Mouse (Mus musculus) gastrocnemius, postnatal 10 days (tissue): ENCODE measurements around the gene Clca3b. TPM values are rescaled to one million over a fixed set of nuclear protein-coding genes. Genes with fewer than 3 reads are reported as not detected.
"Not testable (repeated sequence)": the region's sequence is repeated elsewhere in the genome, so short reads cannot be mapped to it uniquely, and the experiment has no call there.

Experiments
- DNase-seq: peaks from one replicate; pipeline ENCODE4 v3.0.0; 2021; ENCODE audit warnings: mixed read lengths
- long read RNA-seq, 2 experiments: library from polyadenylated mRNA; stranded (forward); transcript quantifications; one replicate each; pipeline ENCODE4 v2.0.0; 2021
- total RNA-seq, 2 experiments: library from RNA; stranded (reverse); gene quantifications; 2 replicates each; pipeline ENCODE4 v1.2.3; 2021

Clca3b gene
- not detected for total RNA-seq
- long read RNA-seq, experiment 1, result 0 reads
- long read RNA-seq, experiment 2, result 0 reads

DNA sequence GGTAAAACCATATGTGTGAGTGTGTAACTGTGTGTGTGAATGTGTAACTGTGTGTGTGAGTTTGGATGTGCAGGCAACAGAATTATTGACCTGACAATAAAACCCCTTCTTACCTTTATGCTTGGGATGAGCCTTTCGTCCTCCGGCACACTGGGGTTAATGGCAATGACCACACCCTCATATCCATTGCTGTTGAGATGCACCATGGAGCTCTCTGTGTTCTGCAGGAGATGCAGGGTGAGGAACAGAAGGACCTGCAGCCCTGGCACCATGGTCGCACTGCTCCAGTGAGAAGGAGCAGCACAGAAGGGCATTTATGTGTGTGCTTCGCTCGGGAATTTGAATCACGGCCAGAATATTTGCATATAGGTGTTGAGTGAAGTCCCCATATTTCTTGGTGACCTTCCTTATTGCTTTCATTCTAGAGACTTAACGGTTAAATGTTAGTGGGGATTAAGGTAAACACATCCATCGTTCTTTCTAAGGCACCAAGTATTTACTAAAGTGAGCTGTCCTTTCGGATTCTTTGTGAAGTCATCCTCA is at the start of gene Clca3b:
TSS of gene Clca3b (minus strand) at position 344 of the 543 bp plus-strand sequence.
- not testable (repeated sequence) for DNase-seq

DNA sequence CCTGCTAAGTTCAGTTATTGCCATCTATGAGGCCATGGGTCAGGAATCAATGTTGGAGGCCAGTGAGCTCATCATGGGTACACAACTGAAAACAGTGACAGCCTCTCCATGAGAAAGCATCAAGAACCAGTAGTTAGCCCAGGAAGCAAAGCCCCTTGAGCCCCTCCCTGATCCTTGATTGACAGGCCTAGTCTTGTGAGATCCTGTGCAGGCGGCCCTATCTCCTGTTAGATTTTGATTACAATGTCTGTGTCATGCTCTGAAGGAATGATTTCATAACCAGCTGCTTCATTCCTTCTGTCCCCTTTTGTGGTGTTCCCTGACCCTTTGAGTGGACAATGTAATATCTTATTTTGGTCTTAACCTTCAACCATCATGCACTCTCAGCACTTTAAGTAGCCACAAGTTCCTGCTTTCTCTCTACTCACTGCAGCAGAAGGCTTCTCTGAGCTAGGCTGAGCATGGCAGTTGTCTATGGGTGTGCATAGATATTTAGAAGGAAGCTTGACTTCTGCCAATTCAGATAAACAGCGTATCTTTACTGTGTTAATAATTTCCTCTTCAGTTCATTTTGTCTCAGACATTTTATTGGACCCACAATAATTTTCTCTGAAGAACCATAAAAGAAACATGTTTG is 48.0 kb upstream of the Clca3b start:
- no peak for DNase-seq

DNA sequence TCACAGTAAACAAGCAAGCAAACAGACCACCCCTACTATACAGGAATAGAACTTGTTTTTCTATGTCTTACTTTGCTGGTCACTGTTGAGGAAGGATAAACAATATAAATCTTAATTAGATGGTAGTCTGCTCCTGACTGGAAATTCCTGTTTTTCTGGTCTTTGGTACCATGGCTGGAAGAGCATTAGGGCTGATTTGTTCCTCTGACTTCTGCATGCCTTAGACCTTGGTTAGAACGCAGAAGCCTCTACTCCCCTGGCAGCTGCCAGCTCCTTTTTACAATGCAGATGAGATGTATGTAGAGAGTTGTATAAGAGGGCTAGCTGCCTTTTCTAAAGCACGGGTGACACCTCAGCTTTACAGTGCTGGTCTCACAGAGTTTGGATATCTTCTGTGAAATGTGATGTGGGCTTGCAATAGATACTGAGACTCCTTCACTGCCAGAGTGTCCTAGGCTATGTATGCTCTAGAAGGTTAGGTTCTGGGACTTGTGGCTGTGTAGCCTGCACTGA is 41.1 kb upstream of the Clca3b start:
- DNase-seq, result no peak

DNA sequence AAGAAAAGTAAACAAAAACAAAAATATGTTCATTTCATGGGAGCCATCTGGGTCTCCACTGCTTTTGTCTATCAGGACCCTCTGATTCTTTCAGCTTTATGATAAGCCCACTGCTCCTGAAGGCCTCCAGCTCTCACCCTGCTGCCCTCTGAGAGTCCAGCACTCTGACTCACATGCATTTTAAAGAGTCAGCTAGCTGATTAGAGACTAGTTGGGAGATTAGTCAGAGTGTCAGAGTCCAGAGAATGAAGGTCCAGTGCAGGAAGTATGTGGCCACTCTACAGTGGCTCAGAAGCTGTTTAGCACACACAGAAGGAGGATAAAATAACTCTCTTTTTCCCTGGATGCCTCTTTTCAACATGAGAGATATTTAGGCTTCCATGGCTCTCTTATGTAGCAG is 37.8 kb upstream of the Clca3b start:
- DNase-seq, result no peak

DNA sequence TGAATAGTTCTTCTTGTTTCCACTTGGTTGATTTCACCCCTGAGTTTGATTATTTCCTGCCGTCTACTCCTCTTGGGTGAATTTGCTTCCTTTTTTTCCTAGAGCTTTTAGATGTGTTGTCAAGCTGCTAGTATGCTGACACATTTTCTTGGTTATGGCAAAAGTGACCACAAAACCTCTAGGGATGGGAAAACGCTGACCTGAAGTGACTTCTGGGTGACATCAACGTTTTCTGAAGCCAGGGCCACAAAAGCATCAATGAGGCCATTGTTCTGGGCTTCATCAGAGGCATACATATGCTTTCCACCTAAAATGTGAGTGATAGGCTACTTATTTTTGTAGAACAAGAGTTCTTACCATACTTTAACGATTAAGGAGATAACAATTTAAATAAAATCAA is 22.9 kb upstream of the Clca3b start:
- DNase-seq, result not testable (repeated sequence)

DNA sequence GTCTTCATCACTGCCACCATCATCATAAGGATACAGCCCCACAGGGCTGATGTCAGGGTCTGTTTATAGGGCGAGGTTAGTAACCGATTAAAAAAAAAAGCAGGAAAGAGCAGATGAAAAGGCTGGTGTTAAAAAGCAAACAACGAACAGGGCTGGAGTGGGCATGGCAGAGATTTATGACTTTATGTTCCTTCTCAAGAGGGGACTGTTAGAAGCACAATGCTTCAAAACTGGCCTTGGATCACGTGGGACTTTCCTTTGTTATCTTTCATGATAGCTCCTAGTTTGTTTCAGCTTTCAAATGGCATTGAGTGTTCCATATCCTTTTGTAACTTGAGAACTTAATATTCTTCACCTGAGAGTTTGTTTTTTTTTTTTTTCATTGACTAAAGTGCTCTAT is 427 bp upstream of the Clca3b start:
- no peak for DNase-seq

DNA sequence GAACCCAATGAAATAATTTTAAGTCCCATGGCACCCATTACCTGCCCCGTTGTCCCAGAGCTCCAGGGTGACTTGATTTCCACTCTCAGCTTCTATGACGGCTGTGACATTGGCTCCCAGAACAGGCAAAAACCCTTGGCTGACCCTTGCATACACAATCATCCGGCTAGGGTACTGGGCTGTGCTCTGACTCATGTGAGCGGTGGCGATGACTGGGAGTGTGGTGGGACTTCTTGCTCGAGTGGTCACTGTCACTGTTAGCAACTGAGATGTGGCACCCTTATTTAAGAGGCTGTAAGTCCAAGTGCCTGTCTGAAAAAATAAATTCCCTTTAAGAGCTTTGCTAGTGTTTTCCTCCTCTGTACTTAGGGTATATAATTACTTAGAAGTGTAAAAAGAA is 21.9 kb downstream of the Clca3b start:
- DNase-seq, result no peak

DNA sequence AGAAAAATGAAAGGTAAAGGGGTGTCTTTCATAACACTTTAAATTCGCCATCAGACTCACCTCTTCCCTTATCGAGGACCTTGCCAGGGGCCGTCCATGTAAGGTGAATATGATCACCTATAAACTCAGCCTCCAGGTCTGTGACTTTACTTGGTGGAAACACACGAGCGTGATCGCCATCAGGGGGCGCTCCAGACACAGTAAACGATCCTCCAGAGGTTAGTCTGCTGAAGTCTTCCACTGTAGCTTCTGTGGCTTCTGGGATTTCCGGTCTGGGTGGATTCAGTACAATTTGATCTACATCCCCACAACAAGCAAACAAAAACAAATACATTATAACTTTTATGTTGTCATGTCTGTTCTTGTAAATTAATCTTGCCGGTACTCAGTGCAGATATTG is 24.0 kb downstream of the Clca3b start:
- peak; percentile 87 for DNase-seq

DNA sequence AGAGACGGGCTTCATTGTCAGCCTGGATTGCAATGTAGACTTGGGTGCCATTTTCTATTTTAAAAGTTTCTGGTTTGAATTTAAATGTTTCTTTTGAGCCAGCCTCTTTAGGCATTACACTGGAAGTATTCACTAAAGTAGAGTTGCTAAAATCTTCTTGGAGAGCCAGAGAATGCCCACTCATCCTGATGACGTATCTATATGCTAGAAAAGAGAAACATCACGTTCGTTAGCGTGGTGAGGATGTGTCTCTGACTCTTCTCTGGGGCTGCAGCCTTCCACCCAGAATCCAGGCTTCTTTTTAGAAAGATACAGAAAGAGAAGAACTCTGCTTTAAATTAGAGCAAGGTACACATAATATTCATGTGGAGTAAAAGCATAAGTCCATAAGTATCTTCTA is 25.8 kb downstream of the Clca3b start:
- DNase-seq, result no peak

DNA sequence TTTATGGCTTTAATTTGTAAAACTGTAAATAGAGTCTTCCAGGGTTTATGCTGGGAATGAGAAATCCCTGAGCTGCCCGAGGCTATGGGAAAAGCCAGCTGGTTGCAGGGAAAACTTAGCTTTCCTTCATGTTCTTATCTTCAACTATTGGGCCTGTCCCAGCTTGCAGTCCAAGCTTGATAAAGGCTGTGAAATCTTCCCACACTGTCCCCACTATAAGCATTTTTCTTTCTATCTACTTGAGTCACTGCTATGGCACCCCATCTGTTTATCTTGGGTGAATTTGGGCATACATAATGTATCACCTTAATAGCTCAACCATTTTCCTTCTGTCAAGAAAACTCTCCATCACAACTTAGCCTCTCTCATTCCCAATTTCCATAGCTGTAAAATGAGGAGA is 28.5 kb downstream of the Clca3b start:
- DNase-seq, result no peak

DNA sequence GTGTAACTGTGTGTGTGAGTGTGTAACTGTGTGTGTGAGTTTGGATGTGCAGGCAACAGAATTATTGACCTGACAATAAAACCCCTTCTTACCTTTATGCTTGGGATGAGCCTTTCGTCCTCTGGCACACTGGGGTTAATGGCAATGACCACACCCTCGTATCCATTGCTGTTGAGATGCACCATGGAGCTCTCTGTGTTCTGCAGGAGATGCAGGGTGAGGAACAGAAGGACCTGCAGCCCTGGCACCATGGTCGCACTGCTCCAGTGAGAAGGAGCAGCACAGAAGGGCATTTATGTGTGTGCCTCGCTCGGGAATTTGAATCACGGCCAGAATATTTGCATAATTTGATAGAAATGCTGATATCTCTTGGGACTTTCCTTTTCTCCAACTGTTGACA is 29.9 kb downstream of the Clca3b start, which contains the start of gene Clca3a2:
TSS of gene Clca3a2 (minus strand) at position 276 of the 400 bp plus-strand sequence.
- not testable (repeated sequence) for DNase-seq

DNA sequence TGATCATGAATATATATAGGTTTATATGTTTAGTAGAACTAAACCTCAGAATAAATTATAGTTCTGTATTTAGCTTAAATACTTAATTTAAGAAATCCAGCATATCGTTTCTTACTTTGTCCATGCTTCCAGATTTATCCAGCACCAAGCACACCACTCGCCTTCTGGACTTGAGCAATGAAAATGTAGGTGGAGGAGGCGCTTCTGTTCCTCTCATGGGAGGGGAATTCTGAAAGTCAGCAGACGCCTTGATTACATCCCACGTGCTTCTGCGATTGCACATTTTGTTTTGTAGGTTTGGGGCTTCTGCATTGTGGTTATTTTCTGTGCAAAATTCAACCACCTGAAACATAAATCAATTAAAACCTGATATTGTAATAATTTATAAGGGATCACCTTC is 35.8 kb downstream of the Clca3b start:
- not testable (repeated sequence) for DNase-seq

DNA sequence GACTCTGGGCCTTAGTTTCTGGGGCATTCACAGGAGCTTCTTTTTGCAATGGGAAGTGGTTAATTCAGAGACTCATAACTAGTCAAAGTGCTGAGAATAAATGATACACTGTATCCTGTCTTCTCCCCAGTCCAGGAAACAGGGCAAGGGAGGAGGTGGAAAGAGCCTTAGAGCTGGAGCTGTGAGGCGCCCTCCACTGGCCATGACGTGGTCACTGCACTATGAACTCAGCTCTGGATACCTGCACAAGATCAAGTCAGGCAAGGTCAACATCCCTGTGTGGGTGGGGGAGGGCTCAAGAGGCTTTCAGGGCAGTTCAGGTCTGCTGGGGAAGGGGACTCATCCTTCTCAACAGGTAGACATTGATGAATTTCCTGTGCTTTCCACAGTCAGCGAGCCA is 37.3 kb downstream of the Clca3b start:
- no peak for DNase-seq

DNA sequence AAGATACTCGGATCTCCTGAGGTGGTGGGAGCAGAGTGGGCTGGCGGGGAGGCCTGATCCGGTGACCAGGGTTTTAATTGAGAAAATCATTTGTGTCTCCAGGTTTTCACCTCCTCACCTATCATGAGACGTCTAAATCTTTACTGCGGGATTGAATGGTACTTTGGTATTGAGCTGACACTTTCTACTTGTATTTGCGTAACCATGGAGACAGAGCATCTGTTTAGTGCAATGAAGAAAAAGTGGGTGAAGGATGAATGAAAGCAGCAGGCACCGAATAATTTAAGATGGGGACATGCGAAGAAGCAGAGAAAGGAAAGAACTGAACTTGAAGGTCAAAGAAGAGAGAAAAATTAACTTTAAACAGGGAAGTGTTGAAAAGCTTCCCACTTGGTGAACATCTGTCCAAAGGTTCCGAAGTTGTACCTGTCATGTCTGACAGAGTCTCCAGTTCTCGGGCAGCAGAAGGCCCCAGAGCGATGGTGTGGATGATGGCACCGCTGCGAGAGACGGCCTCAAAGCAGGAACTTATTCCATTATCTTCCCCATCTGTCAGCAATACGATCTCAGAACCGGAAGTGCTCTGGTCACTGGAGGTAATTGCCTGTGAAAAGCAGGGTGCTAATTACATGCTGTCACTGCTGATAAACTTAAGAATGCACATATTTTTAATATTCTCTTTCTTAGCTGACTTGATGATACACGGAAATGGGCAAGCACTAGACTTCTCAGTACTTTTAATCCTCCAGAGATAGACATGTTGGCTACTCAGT is 40.8 kb downstream of the Clca3b start:
- not testable (repeated sequence) for DNase-seq

DNA sequence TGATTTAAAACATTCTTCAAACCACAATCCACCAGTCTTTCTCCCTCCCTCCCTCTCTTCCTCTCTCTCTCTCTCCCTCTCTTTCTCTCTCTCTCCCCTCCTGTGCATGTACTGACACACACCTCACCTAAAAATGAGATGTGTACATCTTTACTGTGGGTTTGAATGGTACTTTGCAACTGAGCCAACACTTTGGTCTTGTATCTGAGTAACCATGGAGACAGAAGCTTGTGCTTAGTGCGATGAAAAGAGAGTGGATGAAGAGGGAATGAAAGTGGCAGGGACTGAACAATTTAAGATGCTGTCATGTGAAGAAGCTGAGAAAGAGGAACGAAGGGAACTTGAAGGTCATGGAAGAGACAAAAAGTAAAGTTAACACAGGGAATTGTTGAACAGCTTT is 42.5 kb downstream of the Clca3b start:
- not testable (repeated sequence) for DNase-seq

DNA sequence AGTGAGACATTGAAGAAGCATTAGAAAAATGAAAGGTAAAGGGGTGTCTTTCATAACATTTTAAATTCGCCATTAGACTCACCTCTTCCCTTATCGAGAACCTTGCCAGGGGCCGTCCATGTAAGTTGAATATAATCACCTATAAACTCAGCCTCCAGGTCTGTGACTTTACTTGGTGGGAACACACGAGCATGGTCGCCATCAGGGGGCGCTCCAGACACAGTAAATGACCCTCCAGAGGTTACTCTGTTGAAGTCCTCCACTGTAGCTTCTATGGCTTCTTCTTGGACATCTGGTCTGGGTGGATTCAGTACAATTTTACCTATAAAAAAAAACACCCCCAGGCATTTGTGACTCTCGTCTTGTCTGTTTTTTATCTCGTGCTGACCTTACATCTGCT is 47.3 kb downstream of the Clca3b start:
- DNase-seq, result peak; percentile 23

DNA sequence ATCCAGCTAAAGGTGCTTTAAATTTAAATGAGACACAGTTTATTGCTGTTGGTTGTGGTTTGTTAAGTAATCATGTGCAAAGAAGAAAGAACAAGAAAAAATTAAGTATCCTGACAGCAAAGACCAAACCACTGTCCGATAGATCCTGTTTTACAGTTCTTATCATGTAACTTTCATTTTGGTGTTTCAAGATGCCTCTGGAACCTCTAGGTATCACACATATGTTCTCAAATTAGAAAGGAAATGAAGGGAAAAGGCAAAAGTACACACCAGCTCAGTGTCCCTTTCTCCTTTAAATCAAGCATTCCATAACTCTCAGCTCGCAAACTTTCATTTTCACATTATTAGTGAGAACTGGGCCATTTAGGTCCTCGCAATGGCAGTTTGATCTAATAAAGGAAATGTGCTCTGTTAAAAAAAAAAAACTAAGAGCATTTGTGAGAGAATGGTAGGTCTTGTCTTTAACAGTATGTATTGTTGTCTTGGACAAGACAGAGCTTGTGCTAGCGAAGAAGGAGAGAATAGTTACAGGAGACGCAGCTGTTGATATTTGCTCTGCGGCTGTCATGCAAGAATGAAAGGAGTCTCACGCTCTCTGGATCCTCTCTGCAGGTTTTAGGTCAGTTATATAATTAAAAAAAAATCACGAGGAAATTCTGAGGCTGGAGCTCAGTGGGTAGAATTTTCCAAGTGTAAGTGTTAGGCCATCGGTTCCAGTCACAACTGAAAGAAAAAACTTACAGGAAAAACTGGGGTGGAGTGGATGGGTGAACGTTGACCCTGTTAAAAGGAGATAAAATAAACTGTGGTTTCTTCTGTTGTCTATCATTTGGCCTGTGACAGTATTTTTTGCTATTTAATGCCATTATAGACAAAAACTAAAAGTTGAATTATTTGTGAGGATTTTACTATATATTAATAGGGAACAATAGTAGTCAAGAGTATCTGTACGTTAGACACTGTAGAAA is 63.7 kb downstream of the Clca3b start:
- no peak for DNase-seq

Other genes starting within 250 kb of the Clca3b start
- gene Sh3glb1, start 129.0 kb downstream of the Clca3b start, total RNA-seq, result 100 to 1,000 TPM; 310 to 331 TPM
- under 1 TPM; 0.20 to 0.31 TPM for gene Clca3a1, start 88.4 kb downstream of the Clca3b start, total RNA-seq
- gene Clca3a2, start 29.9 kb downstream of the Clca3b start, total RNA-seq, result not detected
- not detected for gene Clca4b, start 83.2 kb upstream of the Clca3b start, total RNA-seq
- not detected for gene Clca4a, start 125.7 kb upstream of the Clca3b start, total RNA-seq
- not detected for gene Clca1, start 183.4 kb upstream of the Clca3b start, total RNA-seq